Mouse (Mus musculus): Measurements from ENCODE around the gene Atp9a. TPM values are rescaled to one million over a fixed set of nuclear protein-coding genes. Genes with fewer than 3 reads are reported as not detected.

Atp9a gene
- polyA plus RNA-seq, 1 experiment from 2014 or later, result 11.4 TPM

DNA sequence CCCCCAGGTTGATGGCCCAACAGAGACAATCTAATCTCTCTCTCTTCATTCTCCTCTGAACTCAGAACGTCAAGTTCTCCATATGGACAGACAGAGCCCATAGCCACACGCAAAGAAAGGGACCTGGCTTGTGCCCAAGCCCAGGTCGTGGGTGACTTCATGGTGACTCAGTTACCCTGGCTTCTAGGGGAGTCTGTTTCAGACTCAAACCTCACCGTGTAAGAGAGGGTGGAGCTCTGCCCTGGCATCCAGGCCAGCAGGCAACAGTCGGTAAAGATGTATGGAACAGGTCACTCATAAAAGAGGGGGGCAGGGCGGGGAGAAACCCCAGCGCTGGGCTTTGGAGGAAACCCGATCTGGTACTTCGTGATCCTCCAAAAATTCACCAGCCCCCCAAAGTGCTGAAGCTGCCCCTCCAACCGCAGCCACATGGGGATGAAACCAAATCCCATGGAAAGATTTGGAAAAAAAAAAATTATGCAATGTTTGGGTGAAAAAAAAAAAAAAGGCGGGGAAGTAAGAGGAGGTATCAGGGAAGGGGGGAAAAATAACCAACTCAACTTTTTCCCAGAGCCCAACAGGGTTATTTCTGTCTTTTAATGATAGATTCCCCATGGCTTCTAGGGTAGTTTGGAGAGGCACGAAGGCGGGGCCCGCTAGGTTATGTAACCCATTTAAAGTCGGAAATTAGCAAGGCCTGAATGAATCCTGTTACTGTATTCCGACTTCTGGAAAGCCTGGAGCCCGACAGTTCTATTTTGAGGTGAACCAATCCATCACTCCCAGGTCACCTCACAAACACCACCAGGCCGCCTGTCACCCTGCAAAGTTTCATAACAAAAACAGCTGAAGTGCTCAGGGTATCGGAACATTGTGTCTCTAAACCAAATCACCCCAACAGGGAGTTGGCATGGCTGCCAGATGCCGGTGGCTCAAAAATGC lies 114.1 kb downstream of the Atp9a start:
- Histone ChIP-seq H3K27me3 (ENCODE audit: control insufficient read depth, insufficient read depth, low read length) (peaks cover 10% of the 10 kb centered on the region), H3K9me3 (replicated peaks; ENCODE audit: control insufficient read depth, low read length) (peaks cover 9% of the 10 kb centered on the region), H3K36me3 (ENCODE audit: control insufficient read depth, insufficient read depth) (no peaks in the 10 kb centered on the region), H3K4me3 (ENCODE audit: low read length) (no peak overlapping the region), H3K4me1 (ENCODE audit: control insufficient read depth, insufficient read depth, low read length) (peaks cover 5% of the 10 kb centered on the region), H3K27ac (ENCODE audit: low read length) (no peak overlapping the region), H3K9ac (ENCODE audit: low read length) (no peak overlapping the region), H3K4me2 (ENCODE audit: low read depth, low read length) (no peak overlapping the region)
- WGBS, result 63% methylated on average over 20 of the region's 20 CpGs
- no peak for ATAC-seq (replicated peaks; ENCODE audit: extremely low read depth, insufficient read depth, low FRiP score)

DNA sequence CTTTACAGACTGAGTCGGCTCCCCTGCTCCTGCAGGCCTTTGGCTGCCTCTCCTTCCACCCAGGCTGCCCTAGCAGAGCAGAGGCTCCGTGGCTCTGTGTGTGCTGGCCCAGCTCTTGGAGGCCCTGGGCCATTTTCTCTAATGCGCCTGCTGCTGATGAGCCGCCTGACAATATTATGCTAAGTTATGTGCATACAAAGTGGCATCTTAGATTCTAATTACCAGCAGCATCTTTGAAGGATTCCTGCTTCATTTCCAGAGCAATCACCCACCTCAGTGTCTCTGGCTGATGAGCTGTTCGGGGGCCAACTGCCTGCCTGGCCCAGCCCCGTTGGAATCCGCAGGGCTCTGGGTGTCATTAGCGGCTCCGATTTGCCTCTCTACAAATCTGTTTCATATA lies 115.8 kb downstream of the Atp9a start:
- H3K9ac ChIP-seq (ENCODE audit: low read length), result no peak overlapping the region
- H3K4me1 ChIP-seq (ENCODE audit: control insufficient read depth, insufficient read depth, low read length), result peaks cover 3% of the 10 kb centered on the region; the same call in 1 of the 2 replicates
- H3K4me3 ChIP-seq (ENCODE audit: low read length), result no peak overlapping the region
- H3K36me3 ChIP-seq (ENCODE audit: control insufficient read depth, insufficient read depth), result no peaks in the 10 kb centered on the region
- peaks cover 10% of the 10 kb centered on the region for H3K27me3 ChIP-seq (ENCODE audit: control insufficient read depth, insufficient read depth, low read length)
- 83% methylated on average over 9 of the region's 9 CpGs for WGBS
- H3K4me2 ChIP-seq (ENCODE audit: low read depth, low read length), result no peak overlapping the region
- H3K27ac ChIP-seq (ENCODE audit: low read length), result no peak overlapping the region
- ATAC-seq (replicated peaks; ENCODE audit: extremely low read depth, insufficient read depth, low FRiP score), result no peak
- peaks cover 14% of the 10 kb centered on the region for H3K9me3 ChIP-seq (replicated peaks; ENCODE audit: control insufficient read depth, low read length)

DNA sequence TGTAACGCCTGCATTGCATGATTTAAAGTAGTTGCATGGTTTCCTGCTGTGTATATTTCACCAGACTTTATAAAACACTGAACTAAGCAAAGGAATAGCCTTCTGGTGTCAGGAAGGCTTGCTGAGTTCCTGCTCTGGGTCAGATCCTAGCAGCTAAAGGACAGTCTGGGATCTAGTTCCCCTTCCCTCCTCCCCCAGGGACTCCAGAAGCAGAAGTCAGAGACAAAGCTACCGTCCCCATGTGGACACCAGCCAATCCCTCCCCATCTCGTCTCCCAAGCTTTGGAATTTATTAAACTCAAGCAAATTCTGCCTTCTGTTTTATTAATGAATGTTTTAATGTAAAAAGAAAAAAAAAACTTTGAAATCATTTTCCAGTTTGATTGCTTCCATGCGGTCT lies 117.1 kb downstream of the Atp9a start:
- Histone ChIP-seq H3K4me3 (ENCODE audit: low read length) (no peak overlapping the region), H3K4me1 (ENCODE audit: control insufficient read depth, insufficient read depth, low read length) (peaks cover 7% of the 10 kb centered on the region; the same call in 1 of the 2 replicates), H3K27ac (ENCODE audit: low read length) (no peak overlapping the region), H3K9ac (ENCODE audit: low read length) (no peak overlapping the region), H3K9me3 (replicated peaks; ENCODE audit: control insufficient read depth, low read length) (peaks cover 14% of the 10 kb centered on the region), H3K27me3 (ENCODE audit: control insufficient read depth, insufficient read depth, low read length) (peaks cover 4% of the 10 kb centered on the region; the same call in 1 of the 2 replicates), H3K36me3 (ENCODE audit: control insufficient read depth, insufficient read depth) (no peaks in the 10 kb centered on the region), H3K4me2 (ENCODE audit: low read depth, low read length) (no peak overlapping the region)
- WGBS, result 68% methylated on average over 4 of the region's 4 CpGs
- ATAC-seq (replicated peaks; ENCODE audit: extremely low read depth, insufficient read depth, low FRiP score), result no peak

GRCm38 (mm10) chr2:168621111-168621802 lies 121.0 kb downstream of the Atp9a start:
- Histone ChIP-seq H3K4me3 (ENCODE audit: low read length) (no peak overlapping the region), H3K4me2 (ENCODE audit: low read depth, low read length) (no peak overlapping the region), H3K4me1 (ENCODE audit: control insufficient read depth, insufficient read depth, low read length) (peaks cover 7% of the 10 kb centered on the region; the same call in 1 of the 2 replicates), H3K9ac (ENCODE audit: low read length) (no peak overlapping the region), H3K27ac (ENCODE audit: low read length) (peak overlapping the region; percentile 50; the same call in 1 of the 2 replicates), H3K27me3 (ENCODE audit: control insufficient read depth, insufficient read depth, low read length) (no peaks in the 10 kb centered on the region), H3K9me3 (replicated peaks; ENCODE audit: control insufficient read depth, low read length) (peaks cover 14% of the 10 kb centered on the region), H3K36me3 (ENCODE audit: control insufficient read depth, insufficient read depth) (no peaks in the 10 kb centered on the region)
- peak; percentile 66; the same call in 1 of the 2 replicates for ATAC-seq (replicated peaks; ENCODE audit: extremely low read depth, insufficient read depth, low FRiP score)
- WGBS, result 43% methylated on average over 11 of the region's 11 CpGs

GRCm38 (mm10) chr2:168618205-168618717 lies 123.9 kb downstream of the Atp9a start:
- Histone ChIP-seq H3K27ac (ENCODE audit: low read length) (no peak overlapping the region), H3K4me2 (ENCODE audit: low read depth, low read length) (no peak overlapping the region), H3K9me3 (replicated peaks; ENCODE audit: control insufficient read depth, low read length) (0 out of 2 replicates have a peak, but pooled peaks cover 5% of the 10 kb centered on the region), H3K4me3 (ENCODE audit: low read length) (no peak overlapping the region), H3K9ac (ENCODE audit: low read length) (no peak overlapping the region), H3K27me3 (ENCODE audit: control insufficient read depth, insufficient read depth, low read length) (no peaks in the 10 kb centered on the region), H3K36me3 (ENCODE audit: control insufficient read depth, insufficient read depth) (no peaks in the 10 kb centered on the region), H3K4me1 (ENCODE audit: control insufficient read depth, insufficient read depth, low read length) (peaks cover 26% of the 10 kb centered on the region)
- WGBS, result 80% methylated on average over 15 of the region's 15 CpGs
- no peak for ATAC-seq (replicated peaks; ENCODE audit: extremely low read depth, insufficient read depth, low FRiP score)

DNA sequence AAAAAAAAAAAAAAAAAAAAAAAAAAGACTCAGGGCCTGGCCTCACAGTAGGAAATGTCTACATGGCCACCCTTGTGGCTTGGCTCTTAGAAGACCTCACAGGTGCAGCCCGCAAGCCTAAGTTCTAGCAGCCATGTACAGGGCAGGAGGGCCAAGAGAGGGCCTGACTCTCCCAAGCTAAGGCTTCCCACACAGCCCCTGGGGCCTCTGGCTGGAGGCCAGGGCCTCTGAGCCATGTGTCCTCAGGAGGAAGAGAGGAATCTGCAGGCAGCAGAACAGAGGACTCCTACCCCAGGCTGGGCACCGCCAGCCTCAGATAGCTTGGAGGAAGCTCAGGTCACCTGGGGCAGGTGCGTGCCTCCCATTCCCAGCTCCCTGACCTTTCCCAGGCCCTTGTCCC lies 127.0 kb downstream of the Atp9a start:
- 0 out of 2 replicates have a peak, but pooled peaks have one; percentile 28 for ATAC-seq (replicated peaks; ENCODE audit: extremely low read depth, insufficient read depth, low FRiP score)

DNA sequence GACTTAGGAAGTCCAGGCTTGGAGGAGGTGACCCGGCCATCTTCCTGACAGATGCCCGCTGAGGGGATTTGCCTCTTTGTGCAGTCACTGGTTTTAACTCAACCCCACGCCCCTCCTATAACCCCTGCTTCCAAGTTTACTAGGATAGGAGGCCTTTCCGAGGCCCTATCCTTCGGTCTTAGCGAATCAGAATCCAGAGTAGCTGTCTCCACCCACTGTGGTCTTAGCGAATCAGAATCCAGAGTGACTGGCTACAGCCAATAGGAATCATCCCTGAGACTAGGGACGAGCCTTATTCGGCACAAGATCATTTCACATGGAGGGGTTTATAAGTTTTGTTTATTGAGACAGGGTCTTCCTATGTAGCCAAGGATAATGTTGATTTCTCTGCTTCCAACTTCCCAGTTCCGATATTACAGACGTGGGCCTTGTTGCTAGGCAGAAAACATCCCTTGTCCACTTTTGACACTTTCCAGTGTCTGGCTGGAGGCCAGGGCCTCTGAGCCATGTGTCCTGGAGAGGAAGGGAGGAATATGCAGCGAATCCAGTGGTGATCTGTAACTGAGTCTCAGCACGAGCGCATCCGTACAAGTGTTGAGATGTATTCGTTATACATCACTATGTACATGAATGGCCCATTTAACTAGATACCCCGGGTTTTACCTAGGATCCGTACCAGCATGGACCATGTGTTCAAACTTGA lies 127.9 kb downstream of the Atp9a start:
- H3K4me3 ChIP-seq (ENCODE audit: low read length), result no peak overlapping the region
- peaks cover 37% of the 10 kb centered on the region for H3K4me1 ChIP-seq (ENCODE audit: control insufficient read depth, insufficient read depth, low read length)
- H3K27me3 ChIP-seq (ENCODE audit: control insufficient read depth, insufficient read depth, low read length), result no peaks in the 10 kb centered on the region
- no peak overlapping the region for H3K4me2 ChIP-seq (ENCODE audit: low read depth, low read length)
- H3K9ac ChIP-seq (ENCODE audit: low read length), result no peak overlapping the region
- 57% methylated on average over 18 of the region's 18 CpGs for WGBS
- H3K27ac ChIP-seq (ENCODE audit: low read length), result peak overlapping the region; percentile 56
- peak; percentile 59 for ATAC-seq (replicated peaks; ENCODE audit: extremely low read depth, insufficient read depth, low FRiP score)
- H3K9me3 ChIP-seq (replicated peaks; ENCODE audit: control insufficient read depth, low read length), result no peaks in the 10 kb centered on the region
- no peaks in the 10 kb centered on the region for H3K36me3 ChIP-seq (ENCODE audit: control insufficient read depth, insufficient read depth)

More for the DNA sequence above, 127.0 kb downstream of the Atp9a start:
- Histone ChIP-seq H3K27ac (ENCODE audit: low read length) (peak overlapping the region; percentile 56), H3K9ac (ENCODE audit: low read length) (peak overlapping the region; percentile 24; the same call in 1 of the 2 replicates), H3K9me3 (replicated peaks; ENCODE audit: control insufficient read depth, low read length) (no peaks in the 10 kb centered on the region), H3K27me3 (ENCODE audit: control insufficient read depth, insufficient read depth, low read length) (no peaks in the 10 kb centered on the region), H3K4me1 (ENCODE audit: control insufficient read depth, insufficient read depth, low read length) (peaks cover 30% of the 10 kb centered on the region), H3K36me3 (ENCODE audit: control insufficient read depth, insufficient read depth) (no peaks in the 10 kb centered on the region), H3K4me2 (ENCODE audit: low read depth, low read length) (no peak overlapping the region), H3K4me3 (ENCODE audit: low read length) (no peak overlapping the region)
- 54% methylated on average over 3 of the region's 3 CpGs for WGBS

DNA sequence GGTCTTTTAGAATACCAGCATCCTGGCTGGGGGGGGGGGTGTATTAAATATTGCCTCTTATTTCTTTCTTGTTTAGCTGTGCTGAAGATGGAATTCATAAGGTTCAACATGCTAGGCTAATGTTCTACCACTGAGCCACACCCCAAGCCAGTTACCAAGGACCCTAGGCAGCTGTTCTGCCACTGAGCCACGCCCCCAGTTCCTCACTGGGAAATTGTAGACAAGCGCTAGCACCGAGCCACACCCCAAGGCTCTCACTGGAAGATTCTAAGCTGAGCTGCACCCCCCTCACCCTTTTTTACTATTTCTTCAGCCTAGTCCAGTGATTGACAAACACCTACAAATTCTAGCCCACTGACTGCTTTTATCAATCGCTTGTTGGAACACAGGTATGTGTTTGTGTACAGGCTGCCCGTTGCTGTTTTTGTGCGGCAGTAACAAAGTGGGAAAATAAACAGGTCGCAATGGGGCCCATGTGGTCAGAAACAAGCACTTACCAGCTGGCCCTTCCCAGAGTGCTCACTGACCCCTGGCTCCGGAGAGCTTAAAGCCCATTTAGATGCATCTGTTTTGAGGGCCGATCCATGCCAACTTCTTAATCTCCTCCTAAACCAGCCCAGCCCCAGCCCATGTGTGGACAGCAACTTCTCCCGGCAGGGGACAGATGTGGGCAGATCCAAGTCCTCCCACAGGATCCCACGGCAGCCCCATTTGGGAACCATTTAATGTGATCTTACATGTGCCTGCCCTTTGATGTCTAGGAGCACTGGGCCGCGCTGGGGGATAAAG lies 128.9 kb downstream of the Atp9a start:
- no peaks in the 10 kb centered on the region for H3K36me3 ChIP-seq (ENCODE audit: control insufficient read depth, insufficient read depth)
- H3K27ac ChIP-seq (ENCODE audit: low read length), result no peak overlapping the region
- H3K4me3 ChIP-seq (ENCODE audit: low read length), result no peak overlapping the region
- H3K4me1 ChIP-seq (ENCODE audit: control insufficient read depth, insufficient read depth, low read length), result peaks cover 47% of the 10 kb centered on the region
- WGBS, result 61% methylated on average over 13 of the region's 13 CpGs
- no peaks in the 10 kb centered on the region for H3K27me3 ChIP-seq (ENCODE audit: control insufficient read depth, insufficient read depth, low read length)
- no peak overlapping the region for H3K9ac ChIP-seq (ENCODE audit: low read length)
- H3K9me3 ChIP-seq (replicated peaks; ENCODE audit: control insufficient read depth, low read length), result no peaks in the 10 kb centered on the region
- H3K4me2 ChIP-seq (ENCODE audit: low read depth, low read length), result no peak overlapping the region
- no peak for ATAC-seq (replicated peaks; ENCODE audit: extremely low read depth, insufficient read depth, low FRiP score)
